Mouse (Mus musculus) erythroblast, adult 5-6 weeks (primary cell): ENCODE measurements around the gene Pcbp1. TPM values are rescaled to one million over a fixed set of nuclear protein-coding genes. Genes with fewer than 3 reads are reported as not detected.
"Not testable (repeated sequence)": the region's sequence is repeated elsewhere in the genome, so short reads cannot be mapped to it uniquely, and the experiment has no call there.

Experiments used
- ATAC-seq: replicated peaks from 2 replicates; pipeline ENCODE4 v1.8.0; 2016; ENCODE audit warnings: moderate number of reproducible peaks, mild to moderate bottlenecking, moderate TSS enrichment, inconsistent platforms; ENCODE audit not compliant: poor library complexity, low FRiP score, severe bottlenecking
- total RNA-seq, 2 experiments: library from RNA; stranded (forward) in 1 of 2; stranded (reverse) in 1 of 2; fragments of 150-400 nt in 1 of 2; fragments of 200-764, 138-1000 nt in 1 of 2; gene quantifications; 2 replicates each; pipeline versions ENCODE4 v1.2.3 to v1.2.4; 2015 to 2017; ENCODE audit warnings: low replicate concordance in 2 of 2

The Pcbp1 gene
- total RNA-seq (2015; ENCODE audit: low replicate concordance) = 83.2 and 88.2 TPM in 2 replicates
- total RNA-seq (2017; ENCODE audit: low replicate concordance) = 20.1 and 35.3 TPM in 2 replicates

DNA sequence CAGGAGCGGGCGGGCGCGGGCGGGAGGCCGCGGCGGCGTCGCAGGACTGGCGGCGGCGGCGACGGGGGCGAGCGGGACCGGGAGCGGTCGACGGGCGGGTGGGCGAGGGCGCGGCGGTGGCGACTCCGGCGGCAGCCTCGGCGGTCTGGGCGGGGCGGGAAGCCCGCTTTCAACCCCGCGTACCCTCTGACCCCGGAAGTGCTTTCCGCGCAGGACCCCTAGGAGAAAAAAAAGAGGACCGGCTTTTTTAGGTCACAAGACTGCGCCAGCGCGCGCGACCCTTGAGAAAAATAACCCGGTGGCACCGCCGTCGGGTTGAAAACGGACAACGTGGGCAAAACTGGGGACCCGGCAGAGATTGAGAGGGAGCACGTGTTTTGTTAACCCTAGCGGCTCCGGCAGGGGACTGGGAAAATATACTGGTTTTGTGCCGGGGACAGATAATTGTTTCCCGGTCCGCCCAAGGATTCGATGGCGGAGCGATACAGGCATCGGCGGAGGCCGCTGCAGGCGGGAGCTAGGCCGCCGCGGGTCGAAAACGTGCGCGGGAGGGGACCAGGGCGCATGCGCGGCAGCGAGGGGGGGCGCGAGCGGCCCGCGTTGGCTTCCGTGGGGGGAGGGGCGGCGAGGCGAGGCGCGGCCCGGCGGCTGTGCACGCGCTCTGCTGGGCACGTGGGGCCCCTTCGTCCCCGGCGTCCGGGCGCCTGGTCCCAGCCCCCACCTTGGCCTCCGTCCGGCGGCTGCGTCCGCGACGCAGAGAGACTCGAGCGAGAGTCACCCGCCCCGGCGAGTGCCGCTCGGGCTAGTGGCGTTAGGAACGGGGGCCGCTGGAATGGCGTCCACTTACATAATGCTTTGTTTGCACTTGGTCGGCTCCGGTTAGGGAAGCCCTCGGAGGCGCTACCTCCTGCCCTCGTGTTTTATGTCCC is at the start of gene Pcbp1:
Gene Pcbp1, minus strand, starts transcription at position 290 of the 929 bp plus-strand sequence.
- ATAC-seq = peak; percentile 41

DNA sequence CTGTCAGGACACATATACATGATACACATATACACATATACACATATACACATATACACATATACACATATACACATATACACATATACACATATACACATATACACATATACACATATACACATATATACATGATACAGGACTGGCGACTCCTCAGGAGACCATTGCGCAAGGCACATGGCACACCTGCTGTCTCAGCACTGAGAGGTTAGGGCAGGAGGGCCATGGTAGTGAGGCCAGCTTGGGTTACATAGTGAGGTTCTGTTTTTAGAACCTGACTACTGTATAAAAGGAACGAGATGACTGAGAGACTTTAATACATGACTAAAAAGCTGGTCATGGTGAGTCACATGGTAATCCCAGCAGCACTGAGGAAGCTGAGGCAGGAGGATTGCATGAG is 48.4 kb upstream of the Pcbp1 start:
- ATAC-seq = no peak

DNA sequence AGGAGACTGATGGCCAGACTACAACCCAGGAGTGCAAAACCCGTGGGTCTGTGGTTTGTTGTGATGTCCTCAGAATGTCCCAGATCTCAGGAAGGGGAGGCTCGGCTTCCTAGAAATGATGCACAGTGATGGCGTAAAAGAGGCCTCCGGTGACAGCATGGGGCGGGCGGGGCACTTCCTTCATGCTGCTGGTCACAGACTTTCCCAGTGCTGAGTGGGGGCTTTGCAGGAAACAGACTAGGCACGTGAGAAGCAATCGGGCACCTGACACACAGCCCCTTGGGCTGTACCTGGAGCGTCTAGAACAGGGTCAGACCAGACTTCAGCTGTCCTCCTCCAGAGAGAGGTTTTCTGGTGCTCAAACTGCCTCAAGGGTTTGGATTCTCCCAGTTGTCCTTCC is 44.7 kb upstream of the Pcbp1 start:
- no peak for ATAC-seq

DNA sequence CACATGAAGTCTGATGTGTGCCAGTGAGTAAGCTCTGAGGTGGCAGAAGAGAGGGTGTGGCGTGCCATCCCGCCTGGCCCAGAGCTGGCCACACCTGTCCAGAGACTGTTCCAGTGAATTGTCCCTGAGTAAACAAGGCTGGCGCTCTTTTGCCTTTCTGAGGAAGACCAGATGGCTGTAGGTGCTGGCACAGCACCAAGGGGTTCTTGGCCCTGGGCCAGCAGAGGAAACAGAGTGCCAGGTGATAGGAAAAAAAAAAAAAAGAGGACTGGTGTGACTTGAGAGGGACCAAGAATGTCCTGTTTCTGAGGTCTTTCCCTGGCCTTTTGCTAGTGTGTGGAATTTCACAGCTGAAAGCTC is 43.3 kb upstream of the Pcbp1 start:
- ATAC-seq = peak; percentile 77

DNA sequence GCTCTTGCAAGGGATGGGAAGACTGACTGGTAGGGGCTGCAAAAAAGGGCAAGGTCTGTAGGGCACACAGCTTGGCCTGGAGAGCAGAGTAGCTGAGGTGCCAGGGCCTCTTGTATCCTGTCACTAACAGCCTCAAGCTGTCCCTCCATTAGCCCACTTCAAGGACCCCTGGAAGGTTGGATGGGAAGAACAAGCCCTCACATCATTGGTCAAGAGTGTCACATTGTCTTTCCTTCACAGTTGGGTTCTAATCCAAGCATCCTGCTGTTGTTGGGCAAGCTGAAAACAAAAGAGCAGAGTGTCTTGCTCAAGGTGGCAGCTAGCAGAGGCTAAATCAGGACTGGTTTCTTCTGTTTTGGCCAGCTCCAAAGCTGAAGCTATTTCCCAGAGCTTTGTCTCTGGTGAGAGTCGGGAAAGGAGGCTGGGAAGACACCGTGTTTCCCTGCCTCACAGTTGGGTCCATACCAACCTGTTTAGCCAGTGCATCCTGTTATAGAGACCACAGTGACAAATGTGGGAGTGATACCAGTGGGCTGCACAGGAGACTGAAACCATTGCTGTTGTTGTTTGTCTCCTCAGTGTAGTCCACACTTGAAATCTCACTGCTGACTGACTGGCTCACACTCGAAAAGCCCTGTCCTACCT is 42.8 kb upstream of the Pcbp1 start:
- peak; percentile 22 for ATAC-seq

DNA sequence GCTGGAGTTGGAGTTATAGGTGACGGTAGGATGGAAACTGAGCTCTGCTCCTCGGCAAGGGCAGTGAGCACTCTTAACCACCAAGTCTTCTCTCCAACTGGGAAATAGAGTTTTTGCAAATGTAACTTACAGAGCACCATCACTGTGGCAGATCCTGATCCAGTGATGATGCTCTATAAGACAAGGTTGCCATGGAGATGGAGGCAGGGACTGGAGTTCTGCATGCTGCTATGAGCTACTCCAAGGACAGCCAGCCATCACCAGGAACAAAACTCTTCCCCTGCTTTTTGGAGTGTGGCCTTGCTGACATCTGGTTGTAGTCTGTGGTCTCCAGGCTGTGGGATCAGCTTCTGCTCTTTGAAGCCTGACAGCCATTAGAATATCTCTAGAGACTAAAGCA is 39.7 kb upstream of the Pcbp1 start:
- ATAC-seq = no peak

DNA sequence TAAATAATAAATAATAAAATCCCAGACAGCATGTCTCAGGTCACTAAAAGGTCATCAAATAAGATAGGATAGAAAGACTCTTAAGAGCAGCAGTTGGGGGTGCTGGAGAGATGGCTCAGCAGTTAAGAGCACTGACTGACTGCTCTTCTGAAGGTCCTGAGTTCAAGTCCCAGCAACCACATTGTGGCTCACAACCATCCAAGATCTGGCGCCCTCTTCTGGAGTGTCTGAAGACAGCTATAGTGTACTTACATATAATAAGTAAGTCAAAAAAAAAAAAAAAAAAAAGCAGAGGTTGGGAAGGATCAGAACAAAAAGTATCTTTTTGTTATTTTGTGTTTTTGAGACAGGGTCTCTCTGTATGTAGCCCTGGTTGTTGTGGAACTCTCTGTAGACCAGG is 31.1 kb upstream of the Pcbp1 start:
- not testable (repeated sequence) for ATAC-seq

DNA sequence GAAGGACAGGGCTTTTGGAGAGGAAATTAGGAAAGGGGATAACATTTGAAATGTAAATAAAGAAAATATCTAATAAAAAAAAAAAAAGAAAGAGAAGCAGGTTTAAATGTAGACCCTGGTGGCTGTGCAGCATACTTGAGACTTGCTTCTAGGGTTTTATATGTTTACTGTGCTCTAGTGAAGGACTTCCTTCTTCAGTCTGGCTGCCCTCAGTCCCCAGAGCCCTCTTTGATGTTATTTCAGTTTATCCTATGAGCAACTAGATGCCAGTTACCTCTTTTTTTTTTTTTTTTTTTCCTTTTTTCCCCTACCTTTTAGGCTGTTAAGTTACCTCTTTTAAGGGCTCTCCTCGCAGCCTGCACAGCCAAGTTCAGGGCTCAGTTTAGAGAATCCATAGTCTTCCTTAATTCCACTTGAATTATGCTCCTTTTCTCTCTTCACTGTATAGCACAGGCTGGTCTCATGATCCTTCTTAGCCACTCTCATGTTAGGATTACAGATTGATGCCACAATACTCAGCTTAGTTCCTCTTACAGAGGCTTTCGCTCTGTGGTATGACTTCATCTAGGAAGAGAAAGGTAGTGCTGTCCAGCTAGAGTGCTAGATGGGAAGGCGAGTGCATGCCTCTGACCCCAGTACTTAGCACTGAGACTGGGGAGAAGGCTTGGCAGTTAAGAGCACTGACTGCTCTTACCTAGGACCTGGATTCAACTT is 30.4 kb upstream of the Pcbp1 start:
- ATAC-seq = no peak

DNA sequence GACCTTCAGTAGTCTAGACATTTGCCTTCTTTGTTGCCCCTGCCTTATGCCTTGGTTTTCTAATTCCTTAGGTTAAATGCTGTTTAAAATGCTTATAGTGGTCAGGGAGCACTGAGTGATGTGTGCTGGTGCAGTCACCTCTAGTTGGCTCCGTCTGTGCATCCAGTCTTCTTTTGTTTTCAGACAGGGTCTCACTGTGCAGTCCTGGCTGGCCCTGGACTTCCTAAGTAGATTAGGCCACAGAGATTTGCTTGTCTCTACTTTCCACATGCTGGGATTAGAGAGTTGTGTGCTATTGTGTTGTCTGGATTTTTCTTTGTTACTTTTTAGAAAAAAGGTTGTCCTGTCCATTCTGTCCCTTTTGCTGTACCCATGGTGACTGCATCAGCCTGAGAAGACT is 24.5 kb upstream of the Pcbp1 start:
- ATAC-seq = no peak

DNA sequence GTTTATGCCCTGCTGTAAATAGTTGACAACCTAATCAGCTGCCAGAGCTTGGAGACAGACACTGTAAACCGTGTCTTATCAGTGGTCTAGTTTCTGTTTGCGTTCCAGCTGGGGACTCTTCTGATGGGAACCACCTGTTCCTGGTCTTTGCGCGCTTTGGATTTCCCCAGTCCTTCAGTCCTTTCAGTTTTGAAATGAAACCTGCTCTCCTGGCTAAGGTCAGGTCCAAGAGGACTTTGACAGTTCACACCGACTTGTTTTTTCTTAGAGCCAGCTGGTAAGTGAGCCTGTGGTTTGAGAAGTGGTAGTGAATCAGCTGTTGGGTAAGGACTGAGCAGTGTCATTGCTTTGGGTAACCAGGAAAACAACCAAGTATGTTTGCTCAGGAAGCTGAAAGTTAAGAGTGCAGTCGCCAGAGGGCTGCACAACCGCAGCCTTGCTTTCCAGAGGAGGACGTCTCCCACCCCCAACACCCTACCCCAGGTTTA is 21.8 kb upstream of the Pcbp1 start:
- ATAC-seq = peak; percentile 85

DNA sequence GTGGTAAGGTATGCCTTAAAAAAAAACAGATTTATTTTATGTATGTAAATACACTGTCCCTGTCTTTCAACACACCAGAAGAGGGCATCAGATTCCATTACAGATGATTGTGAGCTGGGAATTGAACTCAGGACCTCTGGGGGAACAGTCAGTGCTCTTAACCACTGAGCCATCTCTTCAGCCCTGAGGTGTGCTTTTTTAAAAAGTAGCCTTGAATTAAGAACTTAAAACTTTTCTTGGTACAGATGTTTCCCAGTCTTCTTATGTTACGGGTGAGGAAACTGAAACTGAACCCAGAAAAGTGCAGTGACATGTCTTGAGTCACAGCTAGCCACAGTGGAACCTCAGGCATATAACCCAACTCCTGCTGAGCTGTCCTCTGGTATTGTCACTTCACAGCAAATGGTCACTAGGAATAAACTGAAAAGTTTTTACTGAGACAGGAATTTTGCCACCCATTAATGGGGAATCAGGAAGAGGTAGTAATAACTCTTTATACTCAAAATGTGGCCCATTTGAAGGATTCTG is 21.2 kb upstream of the Pcbp1 start:
- peak; percentile 45 for ATAC-seq

DNA sequence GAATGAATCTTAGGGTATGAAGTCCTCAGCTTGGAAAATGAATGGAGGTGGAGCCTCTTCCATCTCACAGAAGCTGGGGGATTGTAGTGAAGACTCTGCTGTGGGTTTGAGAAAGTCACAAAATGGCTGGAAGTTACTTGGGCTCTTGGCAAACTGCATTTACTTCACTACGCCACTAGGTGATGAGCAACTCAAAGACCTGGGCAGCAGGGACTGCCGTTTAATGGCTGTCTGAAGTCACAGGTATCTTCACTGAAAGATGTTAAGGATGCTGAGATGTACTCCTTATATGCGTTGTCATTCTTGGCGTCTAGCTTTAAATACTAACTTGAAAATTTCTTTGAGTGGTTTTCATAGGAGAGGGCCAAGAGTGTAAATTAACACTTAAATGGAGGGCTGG is 19.1 kb upstream of the Pcbp1 start:
- ATAC-seq = peak; percentile 65

DNA sequence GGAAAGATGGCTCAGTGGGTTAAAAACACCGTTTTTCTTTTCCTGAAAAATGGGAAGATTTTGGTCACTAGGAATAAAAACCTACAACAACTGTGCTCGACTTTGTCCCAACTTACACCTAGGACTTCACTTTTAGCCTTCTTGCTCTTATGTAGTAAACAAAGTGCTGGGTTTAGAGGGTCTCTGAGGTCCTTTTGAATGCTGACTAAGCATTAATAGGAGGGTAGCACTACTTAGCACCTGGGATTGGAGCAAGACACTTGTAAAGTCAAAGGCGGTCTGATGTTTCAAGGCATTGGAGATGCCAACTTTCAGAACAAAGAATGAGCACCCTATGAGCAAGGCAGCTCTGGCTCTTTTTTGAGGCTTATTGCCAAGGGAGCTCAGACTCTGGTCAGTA is 17.7 kb upstream of the Pcbp1 start:
- no peak for ATAC-seq

DNA sequence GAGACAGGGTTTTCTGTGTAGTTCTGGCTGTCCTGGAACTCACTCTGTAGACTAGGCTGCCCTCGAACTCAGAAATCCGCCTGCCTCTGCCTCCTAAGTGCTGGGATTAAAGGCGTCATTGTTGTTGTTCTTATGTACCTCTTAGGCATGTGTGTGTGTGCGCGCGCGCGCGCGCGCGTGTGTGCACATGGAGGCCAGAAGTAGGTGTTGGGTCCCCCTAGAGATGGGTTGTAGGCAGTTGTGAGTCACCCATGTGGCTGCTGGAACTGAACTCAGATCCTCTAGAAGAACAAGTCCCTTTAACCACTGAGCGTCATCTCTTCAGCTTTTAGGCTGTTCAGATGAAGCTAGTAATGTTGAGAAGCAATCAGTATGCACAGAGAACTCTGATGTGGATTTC is 16.9 kb upstream of the Pcbp1 start:
- ATAC-seq = no peak

DNA sequence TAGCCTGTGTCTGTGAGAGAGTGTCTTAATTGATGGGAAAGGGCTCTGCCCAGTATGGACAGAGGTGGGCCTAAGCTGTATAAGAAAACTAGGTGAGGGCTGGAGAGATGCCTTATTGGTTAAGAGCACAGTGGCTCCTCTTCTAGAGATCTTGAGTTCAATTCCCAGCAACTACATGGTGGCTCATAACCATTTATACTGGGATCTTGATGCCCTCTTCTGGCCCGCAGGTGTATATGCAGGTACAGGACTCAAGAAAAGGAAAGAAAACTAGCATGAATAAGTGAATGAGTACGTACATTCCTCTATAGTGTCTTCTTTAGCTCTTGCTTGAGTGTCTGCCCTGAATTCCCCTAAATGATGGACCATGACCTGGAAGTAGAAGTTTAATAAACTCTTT is 15.5 kb upstream of the Pcbp1 start:
- ATAC-seq = 0 out of 2 replicates have a peak, but pooled peaks have one; percentile 45

DNA sequence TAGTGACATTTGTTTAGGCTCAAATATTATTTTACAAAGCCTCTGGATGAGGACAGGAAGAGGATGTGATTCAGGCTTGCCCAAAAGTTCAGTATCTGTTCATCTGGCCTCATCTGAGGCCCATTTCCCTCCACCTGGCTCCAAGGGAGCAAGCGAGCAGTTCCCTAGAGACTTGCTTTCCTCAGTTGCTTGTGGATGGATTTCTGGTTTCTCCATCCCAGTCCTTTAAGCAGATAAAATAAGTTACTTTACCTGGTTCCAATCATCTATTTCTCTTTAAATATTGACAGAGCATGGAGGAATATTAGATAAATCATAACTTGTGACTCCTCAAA is 2.3 kb upstream of the Pcbp1 start:
- ATAC-seq = no peak

DNA sequence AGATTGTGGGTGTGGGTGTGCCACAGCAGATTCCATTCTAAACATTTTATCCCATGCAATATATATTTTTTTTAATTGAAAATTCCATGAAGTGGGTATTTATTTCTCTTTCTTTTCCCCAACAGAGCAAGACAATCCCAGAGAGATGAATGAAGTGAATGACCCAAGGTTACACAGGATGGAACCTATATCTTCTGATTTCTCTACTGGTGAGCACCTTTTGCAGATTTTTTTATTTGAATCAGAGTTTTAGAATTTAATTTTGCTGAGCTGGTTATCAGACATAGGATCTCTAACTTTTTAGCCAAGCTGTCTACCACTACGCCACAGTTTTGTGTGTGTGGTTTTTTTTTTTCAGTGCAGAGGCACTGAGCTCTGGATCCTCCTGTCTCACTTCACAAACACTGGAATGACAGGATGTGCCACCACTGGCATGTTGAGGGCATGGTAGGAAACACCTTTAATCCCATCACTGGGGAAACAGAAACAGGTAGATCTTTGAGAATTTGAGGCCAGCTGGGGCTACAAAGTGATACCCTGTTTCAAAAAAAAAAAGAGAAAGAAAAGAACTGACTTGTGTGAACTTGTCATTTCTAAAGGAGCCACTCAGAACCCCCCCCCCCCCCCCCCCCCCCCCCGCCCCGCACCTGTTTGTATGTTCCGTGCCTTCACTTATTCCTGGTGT is 1.8 kb upstream of the Pcbp1 start:
- ATAC-seq = no peak

DNA sequence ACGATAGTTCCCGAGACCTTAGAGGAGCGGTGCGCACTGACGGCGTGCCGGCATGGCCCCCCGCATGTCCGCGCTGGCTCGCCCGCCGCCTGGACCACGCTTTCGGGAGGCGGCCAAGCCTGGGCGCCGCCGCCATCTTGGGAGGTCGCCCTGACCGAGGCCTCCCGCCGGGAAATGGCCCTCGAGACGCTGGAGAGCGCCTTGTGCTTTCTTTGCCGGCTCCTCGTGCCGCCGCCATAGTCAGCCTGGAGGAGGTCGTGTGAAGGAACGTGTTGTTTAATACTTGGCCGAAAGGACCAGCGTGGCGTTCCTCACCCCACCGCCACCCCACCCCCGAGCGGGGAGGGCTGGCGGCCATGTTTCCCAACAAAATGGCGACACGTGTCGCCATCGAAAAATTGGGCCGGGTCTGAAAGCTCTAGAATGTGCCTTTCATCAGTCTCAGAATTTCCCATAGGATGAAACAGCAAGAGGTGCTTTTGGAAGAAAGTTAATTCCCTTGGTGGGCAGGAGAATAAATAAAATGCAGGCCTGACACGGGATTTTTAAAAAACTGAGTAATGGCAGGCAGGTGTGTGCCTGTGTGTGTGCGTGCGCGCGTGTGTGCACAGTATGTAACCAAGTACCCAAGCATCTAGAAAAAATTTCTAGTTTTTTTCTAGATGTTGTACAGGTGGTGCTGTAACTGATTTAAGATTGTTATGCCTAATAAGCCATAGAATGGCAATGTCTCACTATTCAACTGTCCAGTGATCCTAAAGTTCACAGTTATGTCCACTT is 1.0 kb upstream of the Pcbp1 start:
- peak; percentile 48 for ATAC-seq

DNA sequence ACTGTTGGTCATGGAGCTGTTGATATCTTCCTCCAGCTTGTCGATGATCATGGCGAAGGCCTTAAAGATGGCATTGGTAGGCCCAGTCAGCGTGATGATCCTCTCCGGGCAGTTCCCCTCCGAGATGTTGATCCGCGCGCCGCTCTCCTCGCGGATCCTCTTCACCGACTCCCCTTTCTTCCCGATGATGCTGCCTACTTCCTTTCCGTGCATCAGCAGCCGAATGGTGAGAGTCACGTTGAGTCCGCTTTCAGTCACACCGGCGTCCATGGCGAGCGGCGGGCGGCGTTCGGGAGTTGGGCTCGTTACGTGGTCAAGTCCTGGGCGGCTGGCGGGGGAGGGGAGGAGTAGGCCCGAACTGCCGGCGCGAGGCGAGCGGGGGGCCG is 482 bp downstream of the Pcbp1 start:
- ATAC-seq = peak; percentile 27
